Mouse (Mus musculus): ENCODE data around the gene Cym.

DNA sequence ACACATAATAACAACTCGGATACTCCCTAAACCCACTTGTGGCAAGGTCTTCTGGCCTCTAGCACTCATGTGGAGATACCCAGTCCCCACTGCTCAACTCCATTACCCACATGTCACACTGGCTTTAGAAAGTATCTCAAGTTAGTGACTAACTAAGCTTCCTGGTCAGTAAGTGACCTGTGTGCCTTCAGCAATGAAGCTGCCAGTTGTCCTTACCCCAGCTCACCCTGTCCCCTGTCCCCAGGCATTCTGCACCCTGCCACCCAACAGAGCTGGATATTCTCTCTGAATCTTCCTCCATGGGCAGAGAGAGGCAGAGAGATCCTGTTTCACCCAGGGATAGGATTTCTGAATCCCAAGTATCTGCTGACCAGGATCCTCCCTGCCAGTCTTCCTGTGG is 38.8 kb downstream of the Cym start, which contains the start of gene Kcna10:
- no peak for TF ChIP-seq GATA1 (IDR thresholded peaks at IDR 0.05; ENCODE audit: borderline replicate concordance, low read length)
- TF ChIP-seq FLI1 (IDR thresholded peaks at IDR 0.05; ENCODE audit: low read length), result no peak

Data from megakaryocyte, embryonic 14.5 days (primary cell).